Mouse (Mus musculus) forebrain, embryonic 12.5 days (tissue): ENCODE measurements around the gene St8sia4. TPM values are rescaled to one million over a fixed set of nuclear protein-coding genes. Genes with fewer than 3 reads are reported as not detected.

Experiments used
- ATAC-seq: fragments of 200-750 bp; cut with Nextera tagmentation; 2 replicates; pipeline ENCODE4 v1.8.0; 2017; ENCODE audit warnings: moderate TSS enrichment; ENCODE audit not compliant: low FRiP score
- H3K27ac ChIP-seq: fragments of 300-500 bp; sonication (generic); 2 replicates; pipeline ENCODE4 v1.5.1; 2016; ENCODE audit warnings: mild to moderate bottlenecking
- H3K27me3 ChIP-seq: fragments of 300-500 bp; sonication (generic); 2 replicates; pipeline ENCODE4 v1.6.1; 2016; ENCODE audit warnings: mild to moderate bottlenecking
- H3K36me3 ChIP-seq: fragments of 300-500 bp; sonication (generic); replicated peaks from 2 replicates; pipeline ENCODE4 v1.6.1; 2016; ENCODE audit warnings: mild to moderate bottlenecking
- H3K4me1 ChIP-seq: fragments of 300-500 bp; sonication (generic); 2 replicates; pipeline ENCODE4 v1.6.1; 2016
- H3K4me2 ChIP-seq: fragments of 300-500 bp; sonication (generic); 2 replicates; pipeline ENCODE4 v1.6.1; 2016; ENCODE audit warnings: mild to moderate bottlenecking, moderate library complexity
- H3K4me3 ChIP-seq: fragments of 300-500 bp; sonication (generic); replicated peaks from 2 replicates; pipeline ENCODE4 v1.5.1; 2016; ENCODE audit warnings: mild to moderate bottlenecking
- H3K9ac ChIP-seq: fragments of 300-500 bp; sonication (generic); 2 replicates; pipeline ENCODE4 v1.6.1; 2016; ENCODE audit warnings: mild to moderate bottlenecking
- H3K9me3 ChIP-seq: fragments of 300-500 bp; sonication (generic); 2 replicates; pipeline ENCODE4 v1.6.1; 2016
- WGBS: fragments of 180-500 bp; shearing (Covaris S2); methylation state at CpG from one replicate; pipeline ENCODE4 v1.1.7; 2016; 5-methylcytosine and 5-hydroxymethylcytosine counted together
- polyA plus RNA-seq: library from polyadenylated mRNA; unstranded; fragments of >200 nt; fragmentation: Nextera tagmentation; extraction: Ambion mirVana; gene quantifications from 2 replicates; pipeline ENCODE4 v1.2.1, GENCODE M21; 2016

The St8sia4 gene
- polyA plus RNA-seq, 1 experiment from 2014 or later = 22.0 TPM

DNA sequence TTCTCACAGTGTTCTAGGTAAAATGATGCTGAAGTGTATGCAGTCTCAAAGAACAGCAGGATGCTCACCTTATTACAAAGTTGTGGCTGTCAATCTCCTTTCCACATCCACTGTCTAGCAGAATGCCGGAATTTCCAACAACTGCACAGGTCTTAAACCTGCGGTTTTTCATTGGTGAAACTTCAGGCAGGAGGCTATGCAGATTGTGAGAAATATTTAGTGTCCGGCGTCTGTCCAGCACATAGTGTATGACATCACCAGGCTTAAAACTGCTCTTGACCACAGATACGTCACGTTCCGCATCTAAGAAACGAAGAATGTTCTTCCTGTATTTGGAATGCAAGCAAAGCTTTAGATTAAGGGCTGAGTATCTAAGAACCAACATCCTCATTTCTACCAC is 13.9 kb downstream of the St8sia4 start:
- no peak for ATAC-seq
- WGBS = 91% methylated on average over 8 of the region's 8 CpGs
- Histone ChIP-seq H3K4me2 (no peak overlapping the region), H3K36me3 (no peaks in the 10 kb centered on the region), H3K4me1 (no peaks in the 10 kb centered on the region), H3K9ac (no peak overlapping the region), H3K9me3 (no peaks in the 10 kb centered on the region), H3K27me3 (no peaks in the 10 kb centered on the region), H3K27ac (no peak overlapping the region), H3K4me3 (no peak overlapping the region)

DNA sequence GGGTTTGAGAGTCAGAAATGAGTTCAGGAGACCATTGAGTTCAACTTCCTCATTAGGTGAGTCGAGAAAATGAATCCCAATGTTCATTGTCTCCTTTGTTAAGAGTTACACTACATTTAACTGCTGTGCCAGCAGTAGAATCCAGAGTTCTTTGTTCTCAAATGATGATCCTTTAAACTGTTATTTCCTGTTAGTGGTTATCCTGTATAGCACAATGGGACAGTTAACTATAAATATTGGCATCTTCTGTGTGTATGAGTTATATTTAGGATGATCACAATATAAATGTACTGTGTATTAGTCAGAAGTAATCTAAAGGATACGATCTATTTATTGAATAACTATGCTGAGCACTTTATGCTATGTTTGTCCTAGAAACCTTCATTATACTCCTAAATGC is 23.1 kb downstream of the St8sia4 start:
- no peak overlapping the region for H3K4me2 ChIP-seq
- no peaks in the 10 kb centered on the region for H3K36me3 ChIP-seq
- no peak overlapping the region for H3K9ac ChIP-seq
- H3K9me3 ChIP-seq = no peaks in the 10 kb centered on the region
- H3K4me1 ChIP-seq = no peaks in the 10 kb centered on the region
- 69% methylated on average over 2 of the region's 2 CpGs for WGBS
- H3K27ac ChIP-seq = no peak overlapping the region
- no peaks in the 10 kb centered on the region for H3K27me3 ChIP-seq
- no peak overlapping the region for H3K4me3 ChIP-seq
- ATAC-seq = no peak

DNA sequence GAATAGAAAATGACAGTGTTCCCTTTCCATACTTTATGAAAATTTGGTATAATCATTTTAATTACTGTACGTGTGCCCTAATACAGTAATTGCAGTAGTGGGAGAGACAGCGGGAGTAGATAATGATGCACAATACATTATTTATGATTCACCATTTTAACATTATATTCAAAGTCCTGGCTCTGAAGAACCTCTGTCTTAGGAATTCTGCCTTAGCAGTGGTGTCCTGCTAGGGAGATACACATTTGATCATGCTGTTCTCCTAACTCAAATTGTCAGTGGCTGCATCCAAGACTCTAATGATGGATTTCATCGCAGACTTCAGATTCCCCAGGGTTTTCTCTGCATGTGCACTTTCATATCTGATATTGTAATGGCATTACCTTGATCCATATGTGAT is 28.4 kb downstream of the St8sia4 start:
- no peaks in the 10 kb centered on the region for H3K9me3 ChIP-seq
- no peak for ATAC-seq
- H3K4me1 ChIP-seq = no peaks in the 10 kb centered on the region
- no peak overlapping the region for H3K4me2 ChIP-seq
- H3K27ac ChIP-seq = no peak overlapping the region
- no peak overlapping the region for H3K4me3 ChIP-seq
- no peaks in the 10 kb centered on the region for H3K27me3 ChIP-seq
- WGBS = 88% methylated on average over 3 of the region's 3 CpGs
- no peak overlapping the region for H3K9ac ChIP-seq
- peaks cover 7% of the 10 kb centered on the region for H3K36me3 ChIP-seq

DNA sequence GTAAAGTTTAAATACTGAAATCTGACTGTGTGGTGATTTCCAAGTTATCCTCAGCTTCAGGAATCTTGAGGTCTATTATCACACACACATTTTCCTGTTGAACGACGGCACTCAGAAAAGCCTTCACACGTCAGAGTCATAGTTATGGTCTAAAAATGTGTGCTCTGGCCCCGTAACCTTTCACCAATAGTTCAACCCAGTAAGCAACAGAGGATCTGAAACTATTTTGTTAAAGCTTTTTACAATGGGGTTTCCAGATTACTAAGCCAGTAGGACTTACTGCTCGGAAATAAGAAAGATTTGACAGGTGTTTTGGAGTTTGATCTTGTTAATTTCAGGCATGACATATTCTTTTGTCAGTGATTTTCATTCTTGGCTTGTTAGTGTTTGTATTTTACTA is 43.0 kb downstream of the St8sia4 start:
- WGBS = 66% methylated on average over 5 of the region's 5 CpGs
- H3K9me3 ChIP-seq = no peaks in the 10 kb centered on the region
- H3K27me3 ChIP-seq = no peaks in the 10 kb centered on the region
- no peak overlapping the region for H3K4me2 ChIP-seq
- H3K27ac ChIP-seq = no peak overlapping the region
- H3K36me3 ChIP-seq = 0 out of 2 replicates have a peak, but pooled peaks cover 5% of the 10 kb centered on the region
- ATAC-seq = no peak
- no peaks in the 10 kb centered on the region for H3K4me1 ChIP-seq
- H3K4me3 ChIP-seq = no peak overlapping the region
- no peak overlapping the region for H3K9ac ChIP-seq

DNA sequence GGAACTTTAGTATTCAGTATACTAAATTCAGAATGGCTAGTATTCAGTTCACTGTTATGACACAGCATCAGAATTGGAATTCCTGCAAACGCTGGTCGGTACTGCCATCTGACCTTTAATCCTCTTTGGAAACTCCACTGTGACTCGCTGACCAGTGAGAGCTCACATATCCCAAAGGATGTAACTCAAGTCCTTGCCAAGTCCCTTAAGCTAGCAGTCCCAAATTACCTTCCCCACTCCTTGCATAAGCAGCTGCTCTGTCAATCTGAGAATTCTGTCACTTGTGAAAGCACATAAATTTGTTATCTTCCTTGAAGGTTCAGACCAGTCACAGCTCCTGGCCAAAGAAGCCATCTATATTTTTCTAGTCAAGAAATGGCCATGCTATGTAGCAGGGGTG is 48.7 kb downstream of the St8sia4 start:
- no peaks in the 10 kb centered on the region for H3K9me3 ChIP-seq
- 0 out of 2 replicates have a peak, but pooled peaks cover 5% of the 10 kb centered on the region for H3K36me3 ChIP-seq
- H3K9ac ChIP-seq = no peak overlapping the region
- H3K27me3 ChIP-seq = no peaks in the 10 kb centered on the region
- H3K27ac ChIP-seq = no peak overlapping the region
- no peak overlapping the region for H3K4me2 ChIP-seq
- H3K4me1 ChIP-seq = no peaks in the 10 kb centered on the region
- no peak for ATAC-seq
- no peak overlapping the region for H3K4me3 ChIP-seq
- 63% methylated on average over 3 of the region's 3 CpGs for WGBS

DNA sequence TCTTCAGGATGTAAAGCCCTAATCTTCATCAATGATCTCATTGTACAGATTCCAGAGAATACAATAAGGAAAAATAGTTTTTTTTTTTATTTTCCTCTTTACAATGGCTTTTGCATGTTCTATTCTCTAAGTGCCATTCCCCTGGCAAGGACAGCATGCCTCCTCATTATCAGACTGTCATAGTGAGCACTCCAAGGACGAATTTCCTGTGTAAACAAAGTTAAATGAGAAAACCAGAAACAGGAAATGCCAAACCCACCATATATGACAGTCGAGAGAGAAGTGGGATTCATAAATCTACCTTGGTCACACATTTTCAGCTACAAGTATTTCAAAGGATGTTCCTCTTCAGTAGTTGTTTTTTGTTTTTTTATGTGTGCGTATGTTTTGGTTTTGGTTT is 49.2 kb downstream of the St8sia4 start:
- no peak overlapping the region for H3K9ac ChIP-seq
- H3K4me1 ChIP-seq = no peaks in the 10 kb centered on the region
- no peak for ATAC-seq
- H3K9me3 ChIP-seq = no peaks in the 10 kb centered on the region
- no peak overlapping the region for H3K4me3 ChIP-seq
- no peak overlapping the region for H3K4me2 ChIP-seq
- H3K27ac ChIP-seq = no peak overlapping the region
- 0 out of 2 replicates have a peak, but pooled peaks cover 5% of the 10 kb centered on the region for H3K36me3 ChIP-seq
- WGBS = 69% methylated on average over 3 of the region's 3 CpGs
- H3K27me3 ChIP-seq = no peaks in the 10 kb centered on the region

DNA sequence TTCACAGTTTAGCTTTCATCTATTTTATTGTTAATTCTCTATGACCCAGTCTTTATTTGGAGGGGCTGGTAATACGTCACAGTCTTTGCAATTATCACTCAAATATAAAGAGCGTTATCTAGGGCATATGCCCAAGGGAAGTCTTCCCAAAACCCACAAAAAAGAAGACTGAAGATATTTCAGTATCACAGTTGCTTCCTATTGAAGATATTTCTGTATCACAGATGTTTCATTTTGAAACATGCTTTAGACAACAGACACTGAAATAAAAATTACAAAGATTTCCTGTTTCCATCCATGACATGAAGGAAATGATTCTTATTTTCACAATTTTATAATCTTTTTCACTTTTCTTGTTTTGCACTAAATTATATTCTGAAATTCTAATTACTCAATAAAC is 57.4 kb downstream of the St8sia4 start:
- 79% methylated on average over 2 of the region's 2 CpGs for WGBS
- Histone ChIP-seq H3K9ac (no peak overlapping the region), H3K36me3 (no peaks in the 10 kb centered on the region), H3K27ac (no peak overlapping the region), H3K4me1 (no peaks in the 10 kb centered on the region), H3K4me2 (no peak overlapping the region), H3K9me3 (no peaks in the 10 kb centered on the region), H3K27me3 (no peaks in the 10 kb centered on the region), H3K4me3 (no peak overlapping the region)
- ATAC-seq = no peak

DNA sequence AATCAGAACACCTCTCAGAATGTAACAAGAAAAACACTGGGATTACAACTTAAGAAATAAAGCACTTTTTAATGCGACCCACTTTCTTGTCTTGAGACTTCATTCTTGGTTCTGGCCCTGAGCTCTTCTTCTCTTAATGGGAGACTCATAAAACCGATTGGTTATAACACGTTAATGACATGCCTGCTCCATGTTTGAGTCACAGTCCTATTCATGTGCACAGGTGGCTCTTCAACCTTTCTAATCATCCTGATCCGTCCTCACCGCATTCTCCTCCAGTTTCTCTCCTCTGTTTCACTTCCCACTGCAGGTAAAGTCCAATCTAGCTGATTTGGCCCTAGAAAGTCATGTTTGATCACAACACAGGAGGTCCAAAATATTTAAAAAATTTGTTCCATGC is 58.3 kb downstream of the St8sia4 start:
- no peak overlapping the region for H3K4me2 ChIP-seq
- no peaks in the 10 kb centered on the region for H3K9me3 ChIP-seq
- H3K9ac ChIP-seq = no peak overlapping the region
- H3K36me3 ChIP-seq = no peaks in the 10 kb centered on the region
- no peaks in the 10 kb centered on the region for H3K27me3 ChIP-seq
- ATAC-seq = no peak
- 91% methylated on average over 5 of the region's 5 CpGs for WGBS
- H3K4me3 ChIP-seq = no peak overlapping the region
- no peak overlapping the region for H3K27ac ChIP-seq
- H3K4me1 ChIP-seq = no peaks in the 10 kb centered on the region

DNA sequence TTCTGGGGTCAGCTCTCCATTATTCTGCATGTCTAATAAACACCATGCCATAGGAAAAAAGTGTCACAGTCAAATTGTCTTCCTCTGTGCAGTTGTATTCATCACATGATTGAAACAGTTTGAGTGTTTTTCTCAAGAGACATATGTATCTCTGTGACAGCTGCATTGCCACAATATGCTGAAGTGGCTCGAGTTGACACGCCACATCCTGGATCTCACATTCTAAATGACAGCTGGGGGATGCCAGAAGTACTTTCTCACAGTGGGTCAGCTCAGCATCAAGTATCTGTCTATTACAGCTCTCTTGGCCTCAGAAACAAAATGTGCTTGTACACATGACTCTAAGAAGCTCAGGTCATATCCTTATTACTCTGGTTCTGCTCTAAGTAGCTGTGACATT is 61.9 kb downstream of the St8sia4 start:
- no peak overlapping the region for H3K4me2 ChIP-seq
- H3K36me3 ChIP-seq = no peaks in the 10 kb centered on the region
- no peak for ATAC-seq
- no peak overlapping the region for H3K27ac ChIP-seq
- H3K9ac ChIP-seq = no peak overlapping the region
- no peaks in the 10 kb centered on the region for H3K27me3 ChIP-seq
- H3K4me1 ChIP-seq = no peaks in the 10 kb centered on the region
- H3K9me3 ChIP-seq = no peaks in the 10 kb centered on the region
- no peak overlapping the region for H3K4me3 ChIP-seq
- WGBS = 87% methylated on average over 2 of the region's 2 CpGs

DNA sequence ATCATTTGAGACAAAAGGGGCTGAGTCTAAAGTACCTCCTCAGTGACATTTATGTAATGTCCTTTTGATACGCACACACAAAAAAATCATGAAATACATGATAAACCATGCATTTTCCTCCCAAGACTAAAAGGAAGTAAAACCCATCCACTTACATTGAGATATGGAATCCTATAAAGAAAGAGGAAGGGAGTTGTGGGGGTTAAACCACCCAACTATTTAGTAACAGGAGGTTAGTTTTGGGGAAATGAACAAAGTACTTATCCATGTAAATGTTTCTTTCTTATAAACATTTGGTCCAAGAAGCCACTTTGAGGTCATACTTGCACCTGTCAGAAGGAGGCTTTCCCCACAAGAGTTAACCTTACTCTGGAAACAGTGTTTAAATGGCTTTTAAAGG is 69.3 kb downstream of the St8sia4 start:
- no peak for ATAC-seq
- no peaks in the 10 kb centered on the region for H3K27me3 ChIP-seq
- H3K9ac ChIP-seq = no peak overlapping the region
- no peak overlapping the region for H3K27ac ChIP-seq
- H3K36me3 ChIP-seq = no peaks in the 10 kb centered on the region
- H3K9me3 ChIP-seq = no peaks in the 10 kb centered on the region
- H3K4me2 ChIP-seq = no peak overlapping the region
- no peak overlapping the region for H3K4me3 ChIP-seq
- 90% methylated on average over 1 of the region's 1 CpGs for WGBS
- H3K4me1 ChIP-seq = no peaks in the 10 kb centered on the region

DNA sequence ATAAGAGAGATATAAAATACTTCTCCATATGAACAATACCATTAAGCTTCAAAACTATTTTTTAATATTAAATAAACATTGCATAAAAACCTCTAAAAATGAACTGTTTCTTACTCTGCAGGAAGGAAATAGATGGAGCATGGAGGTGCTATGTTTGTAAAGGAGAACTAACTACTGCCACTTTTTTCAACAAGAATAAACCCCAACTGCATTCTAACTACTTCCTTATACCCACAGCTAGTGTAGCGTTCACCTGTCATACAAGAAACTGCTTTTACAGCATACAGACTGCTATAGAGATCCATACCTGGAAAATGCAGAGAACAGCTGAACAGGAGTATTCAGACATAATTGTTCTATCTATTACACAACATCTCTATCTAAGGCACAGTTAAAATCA is 70.5 kb downstream of the St8sia4 start:
- no peak for ATAC-seq
- WGBS = 98% methylated on average over 1 of the region's 1 CpGs
- H3K27ac ChIP-seq = no peak overlapping the region

DNA sequence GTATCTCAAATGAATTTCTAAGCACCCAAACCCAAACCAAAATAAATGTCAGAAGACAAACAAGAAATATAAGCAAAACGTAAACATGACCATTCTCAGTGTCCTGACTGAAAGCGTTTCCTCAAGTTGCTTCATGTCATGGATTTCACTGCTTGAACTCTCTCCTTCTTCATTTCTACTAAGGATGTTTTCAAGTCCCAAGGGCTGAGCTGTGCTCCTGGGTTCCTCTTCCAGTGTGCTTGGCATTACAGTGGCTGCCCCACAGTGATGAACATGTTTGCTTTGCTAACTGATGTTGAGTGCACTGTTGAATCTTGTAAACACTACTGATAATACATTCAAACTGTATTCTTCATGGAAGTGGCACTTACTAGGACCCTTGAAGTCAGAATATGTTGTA is 76.3 kb downstream of the St8sia4 start:
- Histone ChIP-seq H3K27me3 (no peaks in the 10 kb centered on the region), H3K4me2 (no peak overlapping the region), H3K27ac (no peak overlapping the region), H3K9me3 (no peaks in the 10 kb centered on the region), H3K4me3 (no peak overlapping the region), H3K9ac (no peak overlapping the region), H3K36me3 (peaks cover 5% of the 10 kb centered on the region; the same call in 1 of the 2 replicates), H3K4me1 (no peaks in the 10 kb centered on the region)
- WGBS = 88% methylated on average over 2 of the region's 2 CpGs
- no peak for ATAC-seq

More for the DNA sequence above, 70.5 kb downstream of the St8sia4 start:
- H3K4me3 ChIP-seq = no peak overlapping the region
- H3K9ac ChIP-seq = no peak overlapping the region
- no peaks in the 10 kb centered on the region for H3K9me3 ChIP-seq
- H3K4me2 ChIP-seq = no peak overlapping the region
- H3K4me1 ChIP-seq = no peaks in the 10 kb centered on the region
- H3K36me3 ChIP-seq = no peaks in the 10 kb centered on the region
- H3K27me3 ChIP-seq = no peaks in the 10 kb centered on the region

DNA sequence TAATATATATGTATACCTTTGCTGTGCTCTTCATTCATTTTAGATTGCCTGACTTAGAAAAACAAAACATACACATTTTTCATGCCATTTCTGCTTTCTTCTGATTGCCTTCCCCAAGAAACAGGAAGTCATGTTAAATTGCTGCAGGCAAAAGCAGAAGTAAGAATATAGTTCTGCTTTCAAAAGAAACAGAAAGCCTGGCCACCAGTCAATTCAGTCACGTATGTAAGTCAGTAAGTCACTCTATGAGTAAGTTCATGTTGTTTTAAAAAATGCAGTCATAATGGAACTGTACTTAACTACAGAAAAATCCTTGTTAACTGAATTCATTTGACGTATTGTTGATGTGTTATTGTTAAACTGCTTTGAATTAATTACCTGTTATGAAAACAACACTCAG is 77.3 kb downstream of the St8sia4 start:
- 88% methylated on average over 2 of the region's 2 CpGs for WGBS
- Histone ChIP-seq H3K36me3 (peaks cover 5% of the 10 kb centered on the region; the same call in 1 of the 2 replicates), H3K9me3 (no peaks in the 10 kb centered on the region), H3K4me1 (no peaks in the 10 kb centered on the region), H3K9ac (no peak overlapping the region), H3K27me3 (no peaks in the 10 kb centered on the region), H3K27ac (no peak overlapping the region), H3K4me2 (no peak overlapping the region), H3K4me3 (no peak overlapping the region)
- no peak for ATAC-seq

DNA sequence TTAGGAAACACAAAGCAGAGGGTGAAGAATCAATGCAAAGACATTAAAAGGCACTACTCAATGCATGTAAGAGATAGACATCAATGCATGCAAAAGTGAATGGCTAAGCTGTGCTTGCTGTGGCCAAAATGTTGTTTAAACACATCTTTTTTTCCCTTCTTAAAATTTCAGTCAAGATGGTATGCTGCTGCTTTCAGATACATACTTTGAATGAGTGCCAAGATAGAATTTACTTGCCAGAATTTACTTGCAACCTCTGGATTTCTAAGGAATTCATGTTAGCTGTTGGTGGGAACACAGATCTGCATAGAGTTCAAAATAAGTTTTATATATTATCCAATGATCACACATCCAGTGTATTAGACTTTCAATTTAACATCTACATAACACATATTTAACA is 77.9 kb downstream of the St8sia4 start:
- Histone ChIP-seq H3K36me3 (peaks cover 5% of the 10 kb centered on the region; the same call in 1 of the 2 replicates), H3K4me3 (no peak overlapping the region), H3K27ac (no peak overlapping the region), H3K9me3 (no peaks in the 10 kb centered on the region), H3K9ac (no peak overlapping the region), H3K4me2 (no peak overlapping the region), H3K4me1 (no peaks in the 10 kb centered on the region), H3K27me3 (no peaks in the 10 kb centered on the region)
- no peak for ATAC-seq
